Mouse (Mus musculus) MN1 (cell line): ENCODE data around the gene Olfr449.

Experiments used
- DNase-seq: peaks from one replicate; pipeline ENCODE4 v3.0.0-alpha.2; 2016; ENCODE audit warnings: low spot score

Gene Olfr449

GRCm38 (mm10) chr6:42834084-42834483, at the start of gene Olfr449:
Olfr449 (plus strand) TSS chr6:42834384.
- DNase-seq: no peak

- DNase-seq: no peak
These were observed 49.4 kb upstream of the Olfr449 start, which contains the start of gene Olfr452 for GRCm38 (mm10) chr6:42784793-42785192. Olfr452 (plus strand) TSS chr6:42785093.

- no peak for DNase-seq
These were observed 43.8 kb upstream of the Olfr449 start for GRCm38 (mm10) chr6:42790247-42790948.

DNA sequence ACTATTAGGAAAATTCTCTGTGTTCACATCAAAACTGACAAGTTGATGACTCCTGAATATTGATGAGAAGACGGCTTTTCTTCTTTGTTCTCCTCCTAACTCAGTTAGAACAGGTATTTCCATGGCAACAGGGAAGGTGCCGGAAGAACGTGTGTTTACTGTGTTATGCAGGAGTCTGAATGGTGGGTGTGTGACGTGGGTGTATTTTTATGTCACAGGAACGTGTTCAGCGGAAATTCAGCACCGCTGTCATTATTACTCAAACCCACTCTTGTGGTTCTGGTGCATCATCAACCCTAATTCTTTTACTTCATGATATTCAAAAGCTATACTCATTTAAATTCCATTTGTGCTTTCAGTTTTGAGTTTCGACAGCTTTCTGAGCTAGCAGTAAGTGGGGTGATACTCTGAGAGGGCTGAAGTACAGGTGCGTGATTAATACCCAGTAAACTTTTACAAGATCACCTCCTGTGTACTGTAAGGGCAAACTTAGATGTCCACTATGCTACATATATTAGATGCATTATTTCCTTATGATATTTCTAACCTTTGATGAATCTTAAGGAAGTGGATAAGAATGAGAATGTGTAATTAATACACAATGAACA, 43.1 kb upstream of the Olfr449 start:
- no peak for DNase-seq

DNA sequence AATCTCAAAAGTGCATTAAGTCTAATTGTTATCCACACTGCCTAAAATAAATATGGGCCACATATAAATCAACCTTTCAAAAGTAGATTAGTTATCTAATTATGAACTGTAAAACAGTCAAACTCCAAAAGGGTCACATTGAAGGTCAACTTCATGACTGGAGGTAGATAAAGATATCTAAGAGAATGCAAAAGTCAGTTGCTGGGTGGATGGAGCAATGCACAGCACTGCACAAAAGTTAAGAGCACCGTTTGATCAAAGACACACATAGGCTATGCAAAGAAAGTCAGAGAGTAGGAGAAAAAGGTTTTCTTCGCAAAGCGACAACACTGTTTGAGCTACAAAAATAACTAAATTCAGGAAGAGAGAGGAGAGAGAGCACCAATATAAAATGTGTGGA, 39.2 kb upstream of the Olfr449 start:
- DNase-seq: no peak

- DNase-seq: no peak
These were observed 22.5 kb upstream of the Olfr449 start, which contains the start of gene Olfr450 for GRCm38 (mm10) chr6:42811639-42812038. Olfr450 (plus strand) TSS chr6:42811939.

DNA sequence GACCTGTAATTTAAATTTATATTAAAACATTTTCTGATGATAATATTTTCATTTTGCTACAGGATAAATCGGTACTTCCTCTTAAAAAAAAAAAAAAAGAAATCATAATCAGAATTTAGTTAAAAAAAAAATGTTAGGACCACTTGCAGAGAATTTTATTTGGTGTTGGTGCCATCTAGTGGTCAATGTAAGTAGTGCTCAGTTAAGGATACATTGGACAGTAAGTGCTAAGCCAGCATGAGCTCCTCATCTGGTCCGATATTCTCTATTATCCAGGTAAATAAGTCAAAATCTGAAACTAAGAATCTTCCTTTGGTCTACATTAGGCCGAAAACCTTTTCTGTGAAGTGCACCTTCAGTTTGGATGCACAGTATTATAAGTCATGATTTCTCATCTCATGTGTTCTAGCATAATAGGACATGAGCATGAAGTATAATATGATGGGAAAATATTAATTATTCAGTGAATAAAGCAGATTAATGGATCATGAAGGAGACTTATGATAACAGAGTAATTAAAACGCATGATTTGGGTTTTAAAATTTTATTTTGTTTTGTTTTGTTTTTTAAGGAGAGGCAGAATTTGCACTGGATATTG, 26.1 kb downstream of the Olfr449 start:
- DNase-seq: peak; percentile 58

DNA sequence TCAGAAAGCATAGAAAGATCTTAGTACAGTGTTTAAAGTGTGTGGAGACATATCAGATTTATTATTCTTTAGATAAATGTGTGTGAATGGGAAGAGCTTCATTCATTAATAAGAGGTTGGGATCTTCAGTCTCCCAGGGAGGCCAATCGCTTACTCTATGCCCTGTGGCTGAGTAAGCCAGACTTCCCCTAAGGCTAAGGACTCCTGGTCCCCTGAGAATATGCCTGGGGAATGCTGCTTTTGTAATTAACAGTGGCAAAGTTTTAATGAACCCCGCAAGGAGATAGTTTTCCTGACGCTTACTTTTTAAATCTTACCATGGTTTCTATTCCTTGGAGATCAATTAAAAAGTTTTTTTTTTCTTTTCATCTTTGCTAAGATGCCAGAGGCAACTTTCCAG, 35.5 kb downstream of the Olfr449 start:
- DNase-seq: no peak

- DNase-seq: no peak
These were observed 42.1 kb downstream of the Olfr449 start for GRCm38 (mm10) chr6:42876323-42876722.
